Mouse (Mus musculus): ENCODE data around the gene Celsr1. TPM values are rescaled to one million over a fixed set of nuclear protein-coding genes. Genes with fewer than 3 reads are reported as not detected.
A peak's percentile ranks its signal among the peaks of the same experiment; 100 is the strongest.

The Celsr1 gene
- polyA plus RNA-seq, 1 experiment from 2014 or later: 5.1 TPM

DNA sequence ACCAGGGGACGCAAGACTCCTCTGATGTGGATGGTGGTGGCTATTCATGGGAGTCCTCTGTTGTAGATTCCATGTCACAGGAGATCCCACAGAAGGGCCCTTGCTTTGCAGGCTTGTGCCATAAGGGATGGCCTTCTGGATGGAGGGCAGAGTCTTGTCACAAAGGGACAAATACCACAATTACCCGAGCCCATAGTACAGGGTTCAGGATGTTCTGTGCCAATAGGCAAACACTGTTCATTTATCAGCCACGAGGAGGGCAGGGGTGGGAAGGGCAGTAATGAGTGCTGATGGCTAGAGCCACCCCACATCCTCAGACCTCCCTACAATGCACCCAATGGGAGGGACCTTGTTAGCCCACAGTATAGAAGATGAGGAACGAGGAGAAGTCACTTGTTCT is 71.9 kb downstream of the Celsr1 start:
- no peaks in the 10 kb centered on the region for H3K9me3 ChIP-seq (ENCODE audit: control insufficient read depth, low read length)
- H3K36me3 ChIP-seq (ENCODE audit: control insufficient read depth, insufficient read depth, low read length): no peaks in the 10 kb centered on the region
- ATAC-seq (ENCODE audit: low FRiP score): no peak
- no peak overlapping the region for H3K4me3 ChIP-seq (ENCODE audit: low read depth, low read length)
- no peak overlapping the region for H3K4me2 ChIP-seq (replicated peaks; ENCODE audit: low read depth, low read length)
- no peak overlapping the region for H3K27ac ChIP-seq (ENCODE audit: low read depth, low read length)
- WGBS: 78% methylated on average over 4 of the region's 4 CpGs
- no peaks in the 10 kb centered on the region for H3K27me3 ChIP-seq (ENCODE audit: control insufficient read depth, insufficient read depth, low read length)
- H3K9ac ChIP-seq (ENCODE audit: low read depth, low read length): no peak overlapping the region
- H3K4me1 ChIP-seq (replicated peaks; ENCODE audit: control insufficient read depth, insufficient read depth, low read length): no peaks in the 10 kb centered on the region
- no peak for DNase-seq (ENCODE audit: low spot score)

DNA sequence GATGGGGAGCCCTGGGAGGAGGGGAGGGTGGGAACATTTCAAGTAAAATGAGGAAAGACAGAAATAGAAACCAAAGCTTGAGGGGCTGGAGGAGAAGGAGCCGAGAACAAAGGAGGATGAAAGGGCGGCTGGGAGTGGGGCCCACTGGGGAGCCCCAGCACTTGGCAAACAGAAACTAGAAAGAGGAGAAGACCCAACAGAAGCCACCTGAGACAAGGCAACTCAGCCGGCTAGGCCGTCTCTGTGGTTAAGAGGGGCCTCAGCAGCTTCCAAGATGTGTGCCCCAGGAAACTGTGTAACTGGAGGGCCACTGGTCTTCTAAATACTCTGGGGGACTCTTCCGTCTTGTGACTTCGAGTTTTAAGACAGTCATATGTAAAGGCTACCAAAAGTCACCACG is 72.4 kb downstream of the Celsr1 start:
- H3K27ac ChIP-seq (ENCODE audit: low read depth, low read length): no peak overlapping the region
- no peak overlapping the region for H3K4me2 ChIP-seq (replicated peaks; ENCODE audit: low read depth, low read length)
- H3K4me1 ChIP-seq (replicated peaks; ENCODE audit: control insufficient read depth, insufficient read depth, low read length): no peaks in the 10 kb centered on the region
- no peak overlapping the region for H3K4me3 ChIP-seq (ENCODE audit: low read depth, low read length)
- no peaks in the 10 kb centered on the region for H3K36me3 ChIP-seq (ENCODE audit: control insufficient read depth, insufficient read depth, low read length)
- H3K9ac ChIP-seq (ENCODE audit: low read depth, low read length): no peak overlapping the region
- H3K27me3 ChIP-seq (ENCODE audit: control insufficient read depth, insufficient read depth, low read length): no peaks in the 10 kb centered on the region
- H3K9me3 ChIP-seq (ENCODE audit: control insufficient read depth, low read length): no peaks in the 10 kb centered on the region
- WGBS: 77% methylated on average over 7 of the region's 7 CpGs
- ATAC-seq (ENCODE audit: low FRiP score) (no peak), DNase-seq (ENCODE audit: low spot score) (no peak)

- no peak overlapping the region for H3K4me2 ChIP-seq (replicated peaks; ENCODE audit: low read depth, low read length)
- DNase-seq (ENCODE audit: low spot score): no peak
- no peaks in the 10 kb centered on the region for H3K36me3 ChIP-seq (ENCODE audit: control insufficient read depth, insufficient read depth, low read length)
- no peak for ATAC-seq (ENCODE audit: low FRiP score)
- H3K4me1 ChIP-seq (replicated peaks; ENCODE audit: control insufficient read depth, insufficient read depth, low read length): no peaks in the 10 kb centered on the region
- no peak overlapping the region for H3K9ac ChIP-seq (ENCODE audit: low read depth, low read length)
- WGBS: 84% methylated on average over 6 of the region's 6 CpGs
- H3K9me3 ChIP-seq (ENCODE audit: control insufficient read depth, low read length): no peaks in the 10 kb centered on the region
- H3K27me3 ChIP-seq (ENCODE audit: control insufficient read depth, insufficient read depth, low read length): no peaks in the 10 kb centered on the region
- H3K27ac ChIP-seq (ENCODE audit: low read depth, low read length): no peak overlapping the region
- H3K4me3 ChIP-seq (ENCODE audit: low read depth, low read length): no peak overlapping the region
Measured at GRCm38 (mm10) chr15:85956202-85956601, 77.4 kb downstream of the Celsr1 start.

DNA sequence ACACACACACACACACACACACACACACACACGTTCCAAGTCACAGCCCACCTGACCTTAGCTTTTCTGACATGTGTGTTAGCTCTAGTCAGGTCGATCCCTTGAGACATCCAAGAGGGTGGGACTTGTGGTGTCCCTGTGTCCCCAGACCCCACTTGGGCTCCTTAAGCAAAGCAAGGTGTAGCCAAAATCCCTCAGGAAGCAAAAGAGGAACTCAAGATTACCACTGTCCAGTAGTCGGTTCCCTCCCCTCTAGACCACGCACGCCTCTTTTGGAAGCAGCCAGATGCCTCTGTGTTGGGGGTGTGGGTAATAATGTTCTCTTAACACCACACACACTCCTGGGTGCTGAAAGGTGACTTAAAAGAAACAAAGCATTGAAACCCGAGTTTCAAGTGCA is 80.1 kb downstream of the Celsr1 start:
- WGBS: 86% methylated on average over 6 of the region's 6 CpGs
- Histone ChIP-seq H3K27ac (ENCODE audit: low read depth, low read length) (no peak overlapping the region), H3K4me3 (ENCODE audit: low read depth, low read length) (no peak overlapping the region), H3K4me2 (replicated peaks; ENCODE audit: low read depth, low read length) (no peak overlapping the region), H3K27me3 (ENCODE audit: control insufficient read depth, insufficient read depth, low read length) (no peaks in the 10 kb centered on the region), H3K4me1 (replicated peaks; ENCODE audit: control insufficient read depth, insufficient read depth, low read length) (no peaks in the 10 kb centered on the region), H3K9ac (ENCODE audit: low read depth, low read length) (no peak overlapping the region), H3K36me3 (ENCODE audit: control insufficient read depth, insufficient read depth, low read length) (no peaks in the 10 kb centered on the region), H3K9me3 (ENCODE audit: control insufficient read depth, low read length) (no peaks in the 10 kb centered on the region)
- no peak for ATAC-seq (ENCODE audit: low FRiP score)
- no peak for DNase-seq (ENCODE audit: low spot score)

DNA sequence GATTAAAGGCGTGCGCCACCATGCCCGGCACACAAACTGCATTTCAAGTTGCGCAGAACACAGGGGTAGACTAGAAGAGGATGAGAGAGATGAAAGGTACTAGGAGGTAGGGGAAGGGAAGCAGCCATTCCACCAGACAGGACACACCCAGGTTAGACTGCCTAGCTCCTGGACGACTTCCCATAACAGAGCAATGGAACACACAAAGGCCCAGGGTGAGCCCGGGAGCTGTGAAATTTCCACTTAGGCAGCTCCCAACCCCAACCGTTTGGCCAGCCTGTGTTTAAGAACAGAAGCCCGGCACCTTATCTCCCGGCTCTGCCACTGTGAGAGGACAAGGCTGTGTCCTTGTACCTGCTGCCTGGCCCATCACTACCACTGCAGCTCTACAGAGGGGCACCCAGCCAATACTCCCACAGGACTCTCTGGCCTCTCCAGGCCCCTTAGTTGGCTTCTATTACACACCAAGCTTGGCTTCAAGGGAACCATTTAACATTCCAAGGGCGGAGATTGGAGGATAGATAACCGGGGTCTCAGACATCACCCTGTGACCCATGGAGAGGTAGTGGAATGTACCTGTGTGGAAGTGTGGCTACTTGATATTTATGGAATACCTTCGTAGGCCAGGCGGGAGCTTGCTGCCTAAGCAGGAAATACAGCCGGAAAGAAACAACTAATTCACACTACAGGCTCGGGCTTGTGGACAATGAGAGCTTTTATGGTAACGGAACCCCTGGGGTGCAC is 84.0 kb downstream of the Celsr1 start:
- Histone ChIP-seq H3K9me3 (ENCODE audit: control insufficient read depth, low read length) (no peaks in the 10 kb centered on the region), H3K36me3 (ENCODE audit: control insufficient read depth, insufficient read depth, low read length) (no peaks in the 10 kb centered on the region), H3K4me1 (replicated peaks; ENCODE audit: control insufficient read depth, insufficient read depth, low read length) (peaks cover 8% of the 10 kb centered on the region; the same call in 1 of the 2 replicates), H3K9ac (ENCODE audit: low read depth, low read length) (no peak overlapping the region), H3K4me2 (replicated peaks; ENCODE audit: low read depth, low read length) (no peak overlapping the region), H3K4me3 (ENCODE audit: low read depth, low read length) (no peak overlapping the region), H3K27me3 (ENCODE audit: control insufficient read depth, insufficient read depth, low read length) (no peaks in the 10 kb centered on the region), H3K27ac (ENCODE audit: low read depth, low read length) (no peak overlapping the region)
- ATAC-seq (ENCODE audit: low FRiP score) (no peak), DNase-seq (ENCODE audit: low spot score) (no peak)
- 69% methylated on average over 16 of the region's 16 CpGs for WGBS

GRCm38 (mm10) chr15:85947967-85948366 is 85.6 kb downstream of the Celsr1 start:
- no peaks in the 10 kb centered on the region for H3K27me3 ChIP-seq (ENCODE audit: control insufficient read depth, insufficient read depth, low read length)
- H3K27ac ChIP-seq (ENCODE audit: low read depth, low read length): peak overlapping the region; percentile 47; the same call in 1 of the 2 replicates
- no peak overlapping the region for H3K4me3 ChIP-seq (ENCODE audit: low read depth, low read length)
- no peaks in the 10 kb centered on the region for H3K9me3 ChIP-seq (ENCODE audit: control insufficient read depth, low read length)
- no peak for DNase-seq (ENCODE audit: low spot score)
- WGBS: 32% methylated on average over 8 of the region's 8 CpGs
- H3K9ac ChIP-seq (ENCODE audit: low read depth, low read length): no peak overlapping the region
- H3K36me3 ChIP-seq (ENCODE audit: control insufficient read depth, insufficient read depth, low read length): no peaks in the 10 kb centered on the region
- peaks cover 8% of the 10 kb centered on the region; the same call in 1 of the 2 replicates for H3K4me1 ChIP-seq (replicated peaks; ENCODE audit: control insufficient read depth, insufficient read depth, low read length)
- ATAC-seq (ENCODE audit: low FRiP score): 0 out of 2 replicates have a peak, but pooled peaks have one; percentile 10
- H3K4me2 ChIP-seq (replicated peaks; ENCODE audit: low read depth, low read length): peak overlapping the region; percentile 14; the same call in 1 of the 2 replicates

- Histone ChIP-seq H3K9ac (ENCODE audit: low read depth, low read length) (no peak overlapping the region), H3K4me2 (replicated peaks; ENCODE audit: low read depth, low read length) (peak overlapping the region; percentile 14; the same call in 1 of the 2 replicates), H3K27me3 (ENCODE audit: control insufficient read depth, insufficient read depth, low read length) (no peaks in the 10 kb centered on the region), H3K36me3 (ENCODE audit: control insufficient read depth, insufficient read depth, low read length) (no peaks in the 10 kb centered on the region), H3K4me1 (replicated peaks; ENCODE audit: control insufficient read depth, insufficient read depth, low read length) (peaks cover 8% of the 10 kb centered on the region; the same call in 1 of the 2 replicates), H3K9me3 (ENCODE audit: control insufficient read depth, low read length) (no peaks in the 10 kb centered on the region), H3K4me3 (ENCODE audit: low read depth, low read length) (no peak overlapping the region), H3K27ac (ENCODE audit: low read depth, low read length) (peak overlapping the region; percentile 42; the same call in 1 of the 2 replicates)
- 30% methylated on average over 9 of the region's 9 CpGs for WGBS
- ATAC-seq (ENCODE audit: low FRiP score) (peak; percentile 67; the same call in 1 of the 2 replicates), DNase-seq (ENCODE audit: low spot score) (peak; percentile 46)
Measured at GRCm38 (mm10) chr15:85947541-85947940, 86.0 kb downstream of the Celsr1 start.

DNA sequence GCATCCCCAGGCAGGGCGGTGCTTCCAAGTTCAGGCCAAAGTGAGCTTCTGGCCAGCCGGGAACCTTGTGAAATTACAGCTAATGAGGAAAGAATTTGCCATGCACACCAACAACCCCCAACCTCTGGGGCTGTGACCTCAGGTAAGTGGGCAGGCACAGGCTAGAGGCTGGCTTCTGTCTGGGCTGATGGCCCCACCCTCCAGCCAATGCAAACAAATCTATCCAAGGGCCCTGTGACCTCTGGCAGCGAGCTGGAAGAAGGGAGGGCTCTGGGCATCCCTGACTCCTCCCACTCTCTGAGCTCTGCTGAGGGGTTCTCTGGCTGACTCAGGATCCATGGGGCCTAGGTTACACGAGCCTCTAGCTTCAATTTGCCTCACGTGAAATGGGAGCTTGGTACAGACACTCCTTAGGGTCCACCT is 97.9 kb downstream of the Celsr1 start:
- Histone ChIP-seq H3K36me3 (ENCODE audit: control insufficient read depth, insufficient read depth, low read length) (no peaks in the 10 kb centered on the region), H3K9ac (ENCODE audit: low read depth, low read length) (no peak overlapping the region), H3K27ac (ENCODE audit: low read depth, low read length) (no peak overlapping the region), H3K4me2 (replicated peaks; ENCODE audit: low read depth, low read length) (no peak overlapping the region), H3K27me3 (ENCODE audit: control insufficient read depth, insufficient read depth, low read length) (no peaks in the 10 kb centered on the region), H3K4me1 (replicated peaks; ENCODE audit: control insufficient read depth, insufficient read depth, low read length) (no peaks in the 10 kb centered on the region), H3K4me3 (ENCODE audit: low read depth, low read length) (no peak overlapping the region), H3K9me3 (ENCODE audit: control insufficient read depth, low read length) (no peaks in the 10 kb centered on the region)
- DNase-seq (ENCODE audit: low spot score) (peak; percentile 30), ATAC-seq (ENCODE audit: low FRiP score) (no peak)
- 32% methylated on average over 5 of the region's 5 CpGs for WGBS

DNA sequence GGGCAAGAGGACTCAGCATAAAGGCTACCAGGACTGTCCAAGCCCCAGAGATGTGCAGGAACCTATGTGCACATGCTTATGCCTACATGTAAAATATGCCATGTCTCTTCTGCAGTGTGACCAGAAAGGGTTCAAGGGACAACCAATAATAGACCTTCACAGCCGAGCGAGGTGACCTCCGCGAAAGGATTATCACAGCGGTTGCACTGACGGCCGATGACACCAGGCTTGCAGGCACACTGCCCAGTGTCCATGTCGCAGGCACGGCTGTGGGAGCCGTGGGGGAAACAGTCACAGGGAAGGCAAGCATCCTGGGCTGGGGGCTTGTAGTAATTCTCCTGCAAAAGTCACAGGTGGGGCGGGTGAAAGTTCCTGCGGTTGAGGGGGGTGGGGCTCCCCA is 105.4 kb downstream of the Celsr1 start:
- no peak for DNase-seq (ENCODE audit: low spot score)
- H3K9me3 ChIP-seq (ENCODE audit: control insufficient read depth, low read length): no peaks in the 10 kb centered on the region
- H3K4me2 ChIP-seq (replicated peaks; ENCODE audit: low read depth, low read length): no peak overlapping the region
- WGBS: 91% methylated on average over 12 of the region's 12 CpGs
- no peak overlapping the region for H3K9ac ChIP-seq (ENCODE audit: low read depth, low read length)
- no peak for ATAC-seq (ENCODE audit: low FRiP score)
- H3K36me3 ChIP-seq (ENCODE audit: control insufficient read depth, insufficient read depth, low read length): no peaks in the 10 kb centered on the region
- H3K27ac ChIP-seq (ENCODE audit: low read depth, low read length): no peak overlapping the region
- H3K4me3 ChIP-seq (ENCODE audit: low read depth, low read length): no peak overlapping the region
- H3K4me1 ChIP-seq (replicated peaks; ENCODE audit: control insufficient read depth, insufficient read depth, low read length): no peaks in the 10 kb centered on the region
- no peaks in the 10 kb centered on the region for H3K27me3 ChIP-seq (ENCODE audit: control insufficient read depth, insufficient read depth, low read length)

All from hindbrain, embryonic 11.5 days (tissue).